Mouse (Mus musculus): Measurements from ENCODE around the gene Zfp644.

The Zfp644 gene

DNA sequence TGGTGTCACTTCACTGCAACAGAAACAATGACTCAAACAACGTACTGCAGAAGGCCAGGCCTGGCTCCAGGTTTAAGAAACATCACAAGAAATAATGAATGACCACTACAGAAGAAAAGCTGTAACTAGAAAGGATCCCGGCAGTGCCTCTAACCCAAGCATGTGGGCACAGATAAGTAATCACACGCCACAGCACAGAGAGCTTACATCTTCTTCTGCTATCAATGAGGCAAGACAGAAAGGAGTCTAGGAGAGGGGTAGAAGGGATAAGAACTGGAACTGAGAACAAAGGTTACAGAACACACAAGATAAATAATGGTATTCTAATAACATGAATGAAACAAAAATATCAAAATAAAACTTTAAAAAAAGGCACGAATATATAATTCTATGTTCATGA, 32.2 kb downstream of the Zfp644 start:
- DNase-seq (ENCODE audit: low spot score in 2 of 2) = no peak

DNA sequence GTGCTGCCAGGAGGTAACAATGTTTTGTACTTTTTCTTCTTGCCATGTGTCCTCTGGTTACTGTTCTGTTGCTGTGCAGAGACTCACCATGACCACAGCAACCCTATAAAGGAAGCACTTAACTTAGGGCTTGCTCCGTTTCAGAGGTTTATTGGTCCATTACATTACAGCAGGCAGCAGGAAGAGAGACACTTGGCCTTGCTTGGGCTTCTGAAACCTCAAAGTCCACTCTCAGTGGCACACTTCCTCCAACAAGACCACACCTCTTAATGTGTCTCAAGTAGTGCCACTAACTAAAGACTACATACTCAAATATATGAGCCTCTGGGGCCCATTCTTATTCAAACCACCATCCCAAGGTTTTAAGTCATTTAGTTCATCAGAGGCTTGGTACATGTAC, 36.2 kb downstream of the Zfp644 start:
- no peak for DNase-seq (ENCODE audit: low spot score in 2 of 2)

DNA sequence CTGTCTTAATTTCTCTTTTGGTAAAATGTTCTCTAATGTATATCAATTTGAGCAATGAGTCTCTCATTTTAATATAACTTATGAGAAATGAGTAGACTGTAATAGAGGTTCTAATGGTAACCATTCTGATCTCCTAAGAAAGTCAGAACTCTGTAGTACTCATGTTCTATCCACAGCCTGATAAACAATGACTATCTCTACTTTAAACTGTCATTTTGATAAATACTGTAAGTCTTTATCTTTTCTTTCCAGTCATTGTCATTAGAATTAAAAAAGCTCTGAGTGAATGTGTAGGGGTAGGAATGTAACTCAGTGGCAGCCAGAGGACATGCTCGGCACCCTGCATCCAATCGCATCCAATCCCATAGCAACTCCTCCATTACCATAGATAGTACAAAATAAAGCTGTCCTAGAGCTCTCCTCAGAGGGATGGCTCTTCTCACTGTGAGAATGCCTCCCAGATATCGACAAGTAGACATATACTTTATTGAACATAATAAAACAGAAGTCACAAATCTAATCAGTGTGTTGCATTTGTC, 44.2 kb downstream of the Zfp644 start:
- DNase-seq (ENCODE audit: low spot score in 2 of 2) = no peak

DNA sequence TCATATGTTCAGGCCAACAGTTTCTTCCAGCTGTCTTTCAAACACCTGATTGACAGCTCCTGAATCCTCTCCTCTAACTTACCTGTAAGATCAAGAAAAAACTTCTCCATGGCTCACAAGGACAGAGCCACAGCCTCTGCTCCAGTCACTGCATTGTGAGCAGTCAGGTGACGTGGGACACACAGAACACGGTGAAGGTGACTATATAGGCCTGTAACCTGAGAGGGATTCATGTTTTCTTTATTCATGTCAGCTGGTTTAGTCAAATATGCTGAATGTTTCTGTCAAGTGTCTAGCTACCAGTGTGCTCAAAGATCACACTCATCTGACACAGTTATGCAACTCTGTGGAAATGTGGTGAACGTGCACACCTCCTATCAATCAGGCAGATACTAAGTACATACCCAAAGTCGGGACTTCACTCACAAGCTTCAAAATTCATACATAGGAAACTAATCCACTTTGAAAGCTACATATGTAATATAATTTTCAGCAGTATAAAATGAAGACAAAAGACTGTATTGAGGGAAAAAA, 44.8 kb downstream of the Zfp644 start:
- no peak for DNase-seq (ENCODE audit: low spot score in 2 of 2)

DNA sequence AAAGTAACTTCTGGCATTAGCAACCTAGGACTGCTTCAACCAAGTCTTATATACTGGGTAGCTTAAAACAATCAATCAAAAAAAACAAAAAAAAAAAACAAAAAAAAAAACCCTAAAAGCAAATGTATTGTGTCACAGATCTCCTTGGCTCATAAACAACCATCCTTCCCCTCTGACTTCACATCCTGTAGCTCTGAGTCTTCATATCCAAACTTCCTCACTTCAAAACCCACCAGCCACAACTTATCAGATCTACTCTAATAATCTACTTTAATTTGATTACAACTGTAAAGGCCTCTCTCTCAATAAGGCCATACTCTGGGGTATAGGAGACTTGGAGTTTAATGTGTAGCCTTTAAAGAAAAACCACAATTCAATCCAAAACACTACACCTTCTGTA, 47.1 kb downstream of the Zfp644 start:
- DNase-seq (ENCODE audit: low spot score in 2 of 2) = no peak

DNA sequence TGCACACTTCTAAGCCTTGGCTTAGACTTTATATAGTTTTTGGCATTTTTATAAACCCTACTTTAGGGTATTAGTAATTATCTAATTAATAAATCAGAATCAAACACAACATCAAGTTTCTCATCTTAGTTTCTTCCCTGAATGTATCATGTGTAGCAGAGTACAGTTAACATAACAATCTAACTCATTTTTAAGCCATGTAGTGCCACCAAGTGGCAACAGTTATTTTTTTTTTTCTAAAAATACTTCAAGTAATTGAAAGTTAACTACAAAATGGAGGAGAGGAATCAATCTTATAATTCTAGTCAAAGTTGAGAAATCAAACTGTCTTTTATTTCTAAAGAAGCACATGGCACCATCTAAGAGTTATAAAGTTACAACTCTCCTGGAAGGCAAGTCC, 47.6 kb downstream of the Zfp644 start:
- DNase-seq (ENCODE audit: low spot score in 2 of 2) = no peak

DNA sequence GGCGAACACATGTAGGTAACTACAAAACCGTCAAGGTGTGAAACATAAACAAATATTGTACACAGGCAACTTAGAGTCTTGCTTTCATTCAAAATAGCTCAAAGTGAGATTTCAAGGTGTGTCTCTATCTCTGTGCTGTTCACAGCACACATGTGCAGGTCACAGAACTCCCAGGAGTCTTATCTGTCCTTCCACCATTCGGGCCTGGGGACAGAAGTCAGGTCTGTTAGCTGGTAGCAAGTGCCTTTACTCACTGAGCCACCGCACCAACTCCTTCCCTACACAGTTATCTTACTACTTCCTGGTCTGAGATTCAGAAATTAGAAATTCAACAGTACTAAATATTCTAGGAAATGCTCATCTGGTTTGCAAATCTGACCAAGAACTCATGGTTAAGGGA, 53.7 kb downstream of the Zfp644 start:
- no peak for DNase-seq (ENCODE audit: low spot score in 2 of 2)

DNA sequence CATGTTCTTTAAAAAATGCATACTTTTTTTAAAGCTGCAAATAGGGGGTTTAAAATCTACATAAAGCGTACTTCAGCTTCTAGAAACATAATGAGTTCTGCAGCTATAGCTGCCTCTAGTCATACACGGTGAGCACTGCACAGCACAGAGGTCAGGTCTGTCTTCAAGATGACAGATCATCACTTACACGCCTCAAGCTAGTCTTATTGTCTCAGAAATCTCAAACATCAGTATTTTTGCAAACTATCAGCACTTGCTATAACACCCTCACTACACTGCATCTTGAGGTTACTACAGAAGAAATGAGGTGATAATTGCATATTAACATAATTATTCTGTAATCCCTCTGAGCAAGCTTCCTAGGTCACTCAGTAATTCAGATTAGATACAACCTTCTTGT, 55.2 kb downstream of the Zfp644 start:
- DNase-seq (ENCODE audit: low spot score in 2 of 2) = no peak

DNA sequence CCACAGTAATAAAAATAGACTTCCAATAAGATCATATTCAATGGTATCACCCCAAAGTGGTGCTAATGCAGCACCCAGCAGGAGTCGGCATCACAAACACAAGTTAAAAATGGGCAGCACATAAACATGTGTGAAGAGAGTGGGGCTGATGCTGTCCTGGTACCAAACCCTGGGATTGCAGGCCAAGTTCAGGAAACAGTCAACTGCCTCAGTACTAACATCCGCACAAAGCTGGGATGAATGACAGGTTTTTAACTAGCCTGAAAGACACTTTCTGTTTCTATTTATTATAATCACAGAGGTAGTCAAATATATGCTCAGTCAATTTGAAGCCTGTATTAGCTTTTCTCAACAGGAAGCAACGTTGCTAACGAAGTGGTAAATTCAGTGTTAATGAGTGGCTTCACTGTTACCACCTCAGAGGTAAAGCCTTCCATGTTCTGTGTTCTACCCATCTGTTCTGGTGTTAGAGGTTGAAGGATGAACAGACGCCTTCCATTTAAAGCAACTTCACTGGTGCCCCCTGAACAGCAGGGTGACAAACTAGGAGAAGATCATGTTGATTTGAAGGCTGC, 56.8 kb downstream of the Zfp644 start:
- no peak for DNase-seq (ENCODE audit: low spot score in 2 of 2)

DNA sequence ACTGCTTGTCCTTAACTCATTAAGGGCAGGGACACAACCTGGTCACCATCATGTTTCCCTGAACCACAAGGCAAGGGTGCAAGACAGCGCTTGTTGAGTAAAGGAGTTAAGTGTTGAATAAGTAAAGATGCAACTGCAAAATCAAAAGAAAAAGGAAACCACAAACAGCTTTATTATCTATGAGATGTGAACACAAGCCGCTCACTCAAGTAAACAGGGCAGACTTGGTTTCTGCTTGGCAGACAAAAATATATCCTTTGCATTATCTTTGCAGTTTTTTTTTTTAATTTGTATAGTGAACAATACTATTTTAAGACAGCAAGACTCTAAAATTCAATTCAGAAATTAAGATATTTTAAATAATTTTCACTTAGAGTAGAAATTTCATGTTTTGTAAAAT, 57.5 kb downstream of the Zfp644 start:
- DNase-seq (ENCODE audit: low spot score in 2 of 2) = no peak

DNA sequence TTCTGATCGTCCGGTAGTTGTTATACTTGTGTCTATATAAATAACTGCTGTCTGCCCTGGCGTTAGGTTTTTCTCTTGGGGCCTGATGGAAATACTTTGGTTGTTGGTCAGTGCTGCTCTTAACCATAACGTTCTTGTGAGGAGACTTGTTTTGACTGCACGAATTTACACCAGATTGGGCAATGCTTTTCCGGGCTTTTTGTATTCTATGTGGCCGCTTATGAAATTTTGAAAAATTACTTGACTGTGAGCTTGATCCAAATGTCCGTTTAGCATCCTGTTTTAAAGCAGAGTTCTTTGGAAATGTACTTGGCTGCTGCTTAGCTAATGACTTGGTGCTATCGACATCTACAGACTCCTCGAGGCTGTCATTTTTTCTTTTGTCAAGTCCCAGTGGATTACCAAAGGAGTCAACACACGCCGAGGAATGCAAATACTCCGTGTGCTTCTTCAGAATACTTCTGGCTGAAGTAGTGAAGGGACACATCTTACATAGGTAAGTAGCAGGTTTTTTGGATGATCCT, 60.6 kb downstream of the Zfp644 start:
- DNase-seq (ENCODE audit: low spot score in 2 of 2) = no peak

DNA sequence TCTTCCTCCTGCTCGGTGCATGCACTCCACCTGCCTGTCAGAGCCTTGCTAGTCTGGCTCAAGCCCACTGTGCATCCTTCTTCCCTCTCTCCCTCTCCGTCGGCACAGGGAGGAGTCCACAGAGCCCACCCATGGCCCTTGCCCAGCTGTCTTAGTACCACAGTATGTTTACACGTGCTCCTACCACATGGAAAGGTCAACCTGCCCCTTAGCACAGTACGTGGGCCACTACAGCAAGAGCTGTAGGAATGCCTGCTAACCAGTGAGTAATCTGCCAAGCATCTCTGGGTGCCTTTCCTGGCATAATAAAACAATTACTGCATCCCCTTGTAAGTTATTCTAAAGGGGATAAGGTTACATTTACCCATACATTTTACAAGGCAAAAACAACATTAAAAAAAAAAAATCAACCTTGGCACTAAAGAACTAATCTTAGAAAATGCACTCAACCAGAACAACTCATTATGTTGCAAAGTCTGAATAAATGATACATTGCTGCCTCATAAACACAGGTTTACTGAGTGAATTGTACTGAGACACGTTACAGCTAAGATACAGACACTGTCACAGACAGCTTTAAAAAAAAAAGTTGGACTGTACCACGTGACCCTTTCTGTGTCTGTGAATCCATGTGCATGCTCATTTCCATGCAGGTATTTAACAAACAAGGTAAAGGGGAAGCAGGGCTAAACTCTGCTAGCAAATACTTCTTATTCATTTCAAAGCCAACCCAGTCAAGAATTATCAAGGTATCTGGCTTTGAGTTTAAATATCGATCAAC, 68.5 kb downstream of the Zfp644 start:
- DNase-seq (ENCODE audit: low spot score in 2 of 2) = no peak

DNA sequence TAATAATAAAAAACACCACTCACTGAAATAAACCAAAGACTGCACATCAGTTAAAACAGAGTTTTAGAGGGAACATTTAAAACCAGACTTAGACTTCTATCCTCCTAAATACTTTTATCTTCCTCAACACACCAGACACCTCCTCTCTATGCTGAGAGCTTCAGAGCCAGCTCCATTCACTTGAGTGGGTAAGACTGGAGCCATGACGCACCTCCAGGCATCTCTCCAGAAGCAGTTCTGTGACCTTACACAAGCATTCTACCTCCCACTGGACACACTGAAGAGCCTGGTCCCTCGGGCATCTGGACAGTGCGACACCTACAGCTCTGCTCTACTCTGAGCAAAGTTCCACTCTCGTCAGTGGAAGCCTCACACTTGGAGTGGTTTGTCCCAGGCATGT, 73.8 kb downstream of the Zfp644 start:
- DNase-seq (ENCODE audit: low spot score in 2 of 2) = no peak

DNA sequence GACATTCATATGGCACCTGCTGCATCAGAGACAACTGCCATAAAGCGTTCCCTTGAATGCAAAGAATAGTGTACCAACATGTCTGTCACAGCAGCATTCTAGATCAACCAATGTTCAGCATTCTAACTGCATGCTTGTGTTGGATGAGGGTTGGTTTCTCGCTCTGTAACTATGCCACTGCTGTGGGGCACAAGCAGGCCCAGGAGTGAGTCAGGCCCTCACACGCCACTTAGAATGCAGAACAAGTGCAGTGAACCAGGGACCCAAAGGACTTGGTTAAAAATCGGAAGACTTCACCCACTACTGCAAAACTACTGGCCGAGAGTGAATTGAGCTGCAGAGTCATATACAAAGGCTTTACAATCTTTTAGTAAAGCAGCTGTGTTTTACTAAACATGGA, 74.9 kb downstream of the Zfp644 start:
- no peak for DNase-seq (ENCODE audit: low spot score in 2 of 2)

DNA sequence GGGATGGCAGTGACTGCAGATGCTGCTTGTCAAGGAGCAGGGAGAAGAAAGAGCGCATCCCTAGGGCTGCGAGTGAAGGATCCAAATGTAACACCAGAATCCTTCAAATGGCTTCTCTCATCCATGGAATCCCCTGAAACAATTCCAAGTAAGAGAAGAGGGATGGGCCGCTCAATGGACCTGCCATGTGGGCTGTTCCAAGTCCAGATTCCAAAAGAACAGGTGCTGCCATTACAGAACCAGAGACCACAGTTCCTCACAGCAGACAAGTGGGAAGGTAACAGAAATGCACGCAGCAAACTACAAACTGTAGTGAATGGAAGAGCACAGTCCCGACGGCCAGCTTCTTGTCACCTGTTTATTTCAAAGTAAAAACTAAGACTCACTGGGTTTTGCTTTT, 76.6 kb downstream of the Zfp644 start:
- DNase-seq (ENCODE audit: low spot score in 2 of 2) = no peak

DNA sequence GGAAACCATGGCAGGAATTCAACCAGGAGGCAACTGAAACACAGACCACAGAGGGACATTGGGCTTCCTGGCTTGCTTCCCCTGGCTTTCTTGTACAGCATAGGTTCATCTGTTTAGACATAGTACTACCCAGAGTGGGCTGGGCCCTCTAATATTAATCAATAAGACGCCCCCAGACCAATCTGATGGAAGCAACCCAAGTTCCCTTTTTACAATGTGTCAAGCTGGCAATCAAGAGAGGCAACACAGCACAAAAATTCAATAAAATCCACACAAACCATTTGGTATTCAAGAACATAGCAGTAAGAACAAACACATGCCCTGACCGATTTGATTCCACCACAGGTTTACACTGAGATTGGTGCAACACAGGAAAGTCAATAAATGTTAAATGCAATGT, 82.1 kb downstream of the Zfp644 start:
- no peak for DNase-seq (ENCODE audit: low spot score in 2 of 2)

DNA sequence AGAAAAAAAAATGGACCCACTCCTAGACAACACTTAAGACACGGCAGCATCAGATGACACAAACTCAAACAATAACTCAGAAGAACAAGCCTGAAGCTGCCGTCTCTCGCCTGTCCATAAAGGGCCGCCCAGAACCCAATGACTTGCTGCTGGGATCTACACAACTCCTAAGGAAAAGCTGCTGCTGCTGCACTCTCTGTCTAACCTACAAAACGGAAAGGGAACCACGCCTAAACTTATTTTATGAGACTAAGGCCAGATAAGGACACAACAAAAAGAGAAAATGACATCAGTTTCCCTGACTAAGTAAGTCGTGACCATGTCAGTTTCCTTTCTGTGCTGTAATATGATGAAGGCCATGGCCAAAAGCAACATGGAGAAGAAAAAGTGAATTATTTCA, 82.5 kb downstream of the Zfp644 start:
- DNase-seq (ENCODE audit: low spot score in 2 of 2) = no peak

DNA sequence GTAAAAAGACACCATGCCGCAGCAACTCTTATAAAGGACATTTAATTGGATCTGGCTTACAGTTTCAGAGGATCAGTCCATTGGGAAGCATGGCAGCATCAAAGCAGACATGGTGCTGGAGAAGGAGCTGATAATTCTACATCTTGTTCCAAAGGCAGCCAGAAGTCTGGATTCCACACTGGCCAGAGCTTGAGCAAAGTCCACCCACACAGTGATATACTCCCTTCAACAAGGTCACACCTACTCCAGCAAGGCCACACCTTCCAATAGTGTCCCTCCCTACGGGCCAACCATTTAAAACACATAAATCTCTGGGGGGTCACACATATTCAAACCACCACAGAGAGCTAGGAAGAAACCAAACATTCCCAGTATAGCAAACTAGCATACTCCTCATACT, 84.9 kb downstream of the Zfp644 start:
- DNase-seq (ENCODE audit: low spot score in 2 of 2) = no peak

DNA sequence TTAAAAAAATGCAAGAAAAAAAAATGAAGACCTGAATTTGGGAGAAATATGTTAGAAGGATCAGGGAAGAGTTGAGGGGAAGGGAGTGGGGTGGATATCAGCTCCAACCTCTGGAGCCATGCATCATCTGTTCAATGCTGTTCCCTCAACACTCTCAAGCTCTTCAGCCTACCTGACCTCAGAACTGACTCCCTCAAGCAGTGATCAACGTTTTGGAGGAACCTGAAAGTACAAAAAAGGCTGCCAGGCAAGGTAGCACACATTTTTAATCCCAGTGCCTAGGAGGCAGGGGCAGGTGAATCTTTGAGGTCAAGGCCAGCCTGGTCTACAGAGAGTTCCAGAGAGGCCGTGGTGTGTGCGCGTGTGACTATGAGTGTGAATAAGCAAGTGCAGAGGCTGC, 88.3 kb downstream of the Zfp644 start, which contains the start of gene Gm17304:
Gene Gm17304 (plus strand): TSS at position 301 of the 400 bp plus-strand sequence.
- no peak for DNase-seq (ENCODE audit: low spot score in 2 of 2)

DNA sequence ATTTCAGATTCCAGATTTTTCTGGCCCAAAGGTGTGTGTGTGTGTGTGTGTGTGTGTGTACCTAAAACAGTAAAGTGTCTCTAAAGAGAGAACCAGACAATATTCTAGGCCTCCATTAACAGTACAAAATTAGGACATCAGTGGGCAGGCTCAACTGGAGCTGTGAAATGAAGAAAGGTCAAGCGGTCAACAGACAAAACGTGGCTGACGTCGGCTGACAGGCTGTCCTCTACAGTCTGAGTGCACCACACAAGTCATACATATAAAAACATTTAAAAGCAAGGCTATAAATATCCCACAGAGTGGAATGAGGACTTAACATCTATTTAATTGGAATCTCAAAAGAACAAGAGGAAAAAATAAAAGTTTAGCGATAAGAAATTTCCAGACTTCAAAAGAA, 90.0 kb downstream of the Zfp644 start:
- DNase-seq (ENCODE audit: low spot score in 2 of 2) = no peak

DNA sequence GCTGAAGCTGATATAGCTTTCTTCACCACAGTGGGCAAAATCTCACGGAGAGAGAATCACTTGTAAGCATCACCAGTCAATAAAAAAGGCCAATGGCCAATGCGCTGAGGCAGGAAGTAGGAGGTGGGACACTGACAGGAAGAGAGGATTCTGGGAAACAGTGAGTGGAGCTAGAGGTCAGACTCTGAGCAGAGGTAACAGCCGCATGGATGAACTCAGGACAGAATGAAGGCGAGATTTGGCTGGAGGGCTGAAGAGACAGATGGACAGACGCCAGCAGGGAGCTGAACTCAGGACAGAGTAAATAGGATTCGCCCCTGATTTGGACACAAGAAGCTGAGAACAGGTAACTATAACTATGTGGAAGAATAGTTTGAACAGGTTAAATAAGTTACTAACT, 92.0 kb downstream of the Zfp644 start:
- DNase-seq (ENCODE audit: low spot score in 2 of 2) = no peak

DNA sequence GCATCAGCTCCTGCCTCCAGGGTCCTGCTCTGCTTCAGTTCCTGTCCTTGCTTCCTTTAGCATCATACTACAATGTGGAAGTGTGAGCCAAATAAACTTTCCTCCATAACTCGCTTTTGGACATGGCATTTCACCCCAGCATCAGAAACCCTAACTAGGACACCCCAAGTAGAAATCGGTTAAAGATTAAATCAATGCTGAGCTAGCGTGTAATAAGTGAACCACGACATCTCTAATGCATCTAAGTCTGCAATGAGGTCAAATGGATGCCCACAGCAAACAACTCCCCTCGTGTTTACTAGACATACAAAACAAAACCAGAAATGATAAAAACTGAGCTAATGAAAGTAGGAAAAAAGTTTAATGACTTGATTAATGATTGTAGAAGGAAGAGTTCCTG, 92.7 kb downstream of the Zfp644 start:
- DNase-seq (ENCODE audit: low spot score in 2 of 2) = no peak

DNA sequence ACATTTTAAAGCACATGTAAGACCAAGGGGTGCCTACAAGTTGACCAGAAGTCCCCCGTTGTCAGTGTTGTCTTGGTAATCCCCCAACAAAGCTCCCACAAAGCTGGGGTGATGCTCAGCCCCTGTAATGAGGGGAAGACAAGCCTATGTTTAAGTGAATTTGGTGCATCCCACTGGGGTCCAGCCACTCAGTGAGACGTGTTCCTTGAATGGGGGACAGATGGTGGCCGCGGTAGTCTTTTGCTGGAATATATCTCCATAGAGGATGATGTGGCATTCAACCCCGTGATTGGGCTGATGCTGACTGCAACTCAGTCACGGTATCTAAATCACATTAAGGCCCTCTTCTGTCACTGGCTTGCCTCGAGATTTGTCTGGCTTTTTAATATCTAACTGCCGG, 97.6 kb downstream of the Zfp644 start:
- DNase-seq (ENCODE audit: low spot score in 2 of 2) = no peak

Data from spleen, postnatal 4 days (tissue).